Mouse (Mus musculus): Measurements from ENCODE around the gene Ostm1.

The Ostm1 gene

GRCm38 (mm10) chr10:42583157-42583872 is at the start of gene Ostm1, which contains the start of gene Nr2e1:
Gene Ostm1, plus strand, starts transcription at chr10:42583822.
Gene Nr2e1, minus strand, starts transcription at chr10:42583632.
- no peak for DNase-seq (ENCODE audit: low spot score in 2 of 2)

- DNase-seq (ENCODE audit: low spot score in 2 of 2): peak in 1 of 2 experiments; percentile 21
Measured at GRCm38 (mm10) chr10:42533836-42534453, 49.7 kb upstream of the Ostm1 start.

- DNase-seq (ENCODE audit: low spot score in 2 of 2): peak in 1 of 2 experiments; percentile 40
Measured at GRCm38 (mm10) chr10:42537571-42538316, 45.9 kb upstream of the Ostm1 start.

GRCm38 (mm10) chr10:42545707-42546503 is 37.7 kb upstream of the Ostm1 start:
- no peak for DNase-seq (ENCODE audit: low spot score in 2 of 2)

- DNase-seq (ENCODE audit: low spot score in 2 of 2): no peak
Measured at GRCm38 (mm10) chr10:42546507-42546906, 37.1 kb upstream of the Ostm1 start.

GRCm38 (mm10) chr10:42559581-42560200 is 23.9 kb upstream of the Ostm1 start:
- no peak for DNase-seq (ENCODE audit: low spot score in 2 of 2)

GRCm38 (mm10) chr10:42562272-42562671 is 21.4 kb upstream of the Ostm1 start:
- DNase-seq (ENCODE audit: low spot score in 2 of 2): peak in 1 of 2 experiments; percentile 42

- DNase-seq (ENCODE audit: low spot score in 2 of 2): no peak
Measured at GRCm38 (mm10) chr10:42572567-42572966, 11.1 kb upstream of the Ostm1 start.

- DNase-seq (ENCODE audit: low spot score in 2 of 2): no peak
Measured at GRCm38 (mm10) chr10:42572971-42573370, 10.7 kb upstream of the Ostm1 start.

GRCm38 (mm10) chr10:42574639-42575038 is 9.0 kb upstream of the Ostm1 start:
- DNase-seq (ENCODE audit: low spot score in 2 of 2): no peak

GRCm38 (mm10) chr10:42577525-42578280 is 5.9 kb upstream of the Ostm1 start:
- DNase-seq (ENCODE audit: low spot score in 2 of 2): no peak

- DNase-seq (ENCODE audit: low spot score in 2 of 2): no peak
Measured at GRCm38 (mm10) chr10:42578281-42578675, 5.3 kb upstream of the Ostm1 start.

- DNase-seq (ENCODE audit: low spot score in 2 of 2): no peak
Measured at GRCm38 (mm10) chr10:42578698-42579474, 4.7 kb upstream of the Ostm1 start.

- DNase-seq (ENCODE audit: low spot score in 2 of 2): no peak
Measured at GRCm38 (mm10) chr10:42579475-42580130, 4.0 kb upstream of the Ostm1 start.

- no peak for DNase-seq (ENCODE audit: low spot score in 2 of 2)
Measured at GRCm38 (mm10) chr10:42580131-42580950, 3.3 kb upstream of the Ostm1 start.

- DNase-seq (ENCODE audit: low spot score in 2 of 2): no peak
Measured at GRCm38 (mm10) chr10:42580951-42581277, 2.7 kb upstream of the Ostm1 start.

- DNase-seq (ENCODE audit: low spot score in 2 of 2): no peak
Measured at GRCm38 (mm10) chr10:42581694-42582565, 1.7 kb upstream of the Ostm1 start.

Data from spleen, postnatal 10 days (tissue).